Mouse (Mus musculus) embryonic fibroblast, embryonic 13.5 days (primary cell): ENCODE data around the gene Gzf1. TPM values are rescaled to one million over a fixed set of nuclear protein-coding genes. Genes with fewer than 3 reads are reported as not detected.

ENCODE experiments used
- H3K27ac ChIP-seq: 2 replicates; pipeline ENCODE4 v1.5.1; 2012; ENCODE audit warnings: low read length, control low read depth, inconsistent platforms; ENCODE audit not compliant: insufficient read depth
- H3K4me1 ChIP-seq: 2 replicates; pipeline ENCODE4 v1.6.1; 2011; ENCODE audit warnings: low read length; ENCODE audit not compliant: control insufficient read depth, insufficient read depth
- H3K4me3 ChIP-seq: 2 replicates; pipeline ENCODE4 v1.5.1; 2011; ENCODE audit warnings: mild to moderate bottlenecking, control low read depth, low read length; ENCODE audit not compliant: insufficient read depth
- CTCF ChIP-seq: IDR thresholded peaks from 2 replicates; pipeline ENCODE4 v1.5.1; 2011; ENCODE audit warnings: mild to moderate bottlenecking, control low read depth, low read length, moderate library complexity, borderline replicate concordance; ENCODE audit not compliant: insufficient read depth
- POLR2A ChIP-seq: IDR thresholded peaks from 2 replicates; pipeline ENCODE4 v1.6.1; 2011; ENCODE audit warnings: low read depth, mild to moderate bottlenecking, control low read depth, low read length, moderate library complexity
- polyA plus RNA-seq: library from polyadenylated mRNA; stranded (reverse); fragments of >200 nt; gene quantifications from 2 replicates; pipeline ENCODE4 v1.2.4, GENCODE M21; 2011; ENCODE audit warnings: low read depth; ENCODE audit not compliant: missing spikeins, insufficient read length

Gzf1 gene
- polyA plus RNA-seq, 1 experiment: 23.5 TPM

GRCm38 (mm10) chr2:148698571-148698970 lies 17.7 kb downstream of the Gzf1 start:
- TF ChIP-seq CTCF (no peak), POLR2A (no peak)
- H3K4me3 ChIP-seq: no peak overlapping the region
- H3K4me1 ChIP-seq: no peaks in the 10 kb centered on the region
- H3K27ac ChIP-seq: no peak overlapping the region

- no peak overlapping the region for H3K27ac ChIP-seq
- TF ChIP-seq CTCF: no peak
- no peak for TF ChIP-seq POLR2A
Observed at GRCm38 (mm10) chr2:148706409-148707201, 25.8 kb downstream of the Gzf1 start.

GRCm38 (mm10) chr2:148707202-148707530 lies 26.3 kb downstream of the Gzf1 start:
- no peaks in the 10 kb centered on the region for H3K4me1 ChIP-seq
- no peak overlapping the region for H3K4me3 ChIP-seq
- no peak overlapping the region for H3K27ac ChIP-seq
- no peak for TF ChIP-seq CTCF
- TF ChIP-seq POLR2A: no peak

More at GRCm38 (mm10) chr2:148706409-148707201, 25.8 kb downstream of the Gzf1 start:
- no peak overlapping the region for H3K4me3 ChIP-seq
- H3K4me1 ChIP-seq: no peaks in the 10 kb centered on the region

GRCm38 (mm10) chr2:148712326-148712725 lies 31.5 kb downstream of the Gzf1 start:
- H3K4me3 ChIP-seq: no peak overlapping the region
- TF ChIP-seq POLR2A: no peak
- no peak for TF ChIP-seq CTCF
- no peaks in the 10 kb centered on the region for H3K4me1 ChIP-seq
- no peak overlapping the region for H3K27ac ChIP-seq

GRCm38 (mm10) chr2:148717072-148717471 lies 36.2 kb downstream of the Gzf1 start:
- 0 out of 2 replicates have a peak, but pooled peaks cover 2% of the 10 kb centered on the region for H3K4me1 ChIP-seq
- TF ChIP-seq POLR2A (no peak), CTCF (no peak)
- no peak overlapping the region for H3K27ac ChIP-seq
- no peak overlapping the region for H3K4me3 ChIP-seq

- 0 out of 2 replicates have a peak overlapping the region, but pooled peaks have one; percentile 25 for H3K27ac ChIP-seq
- TF ChIP-seq POLR2A (no peak), CTCF (no peak)
- 0 out of 2 replicates have a peak, but pooled peaks cover 2% of the 10 kb centered on the region for H3K4me1 ChIP-seq
- H3K4me3 ChIP-seq: no peak overlapping the region
Observed at GRCm38 (mm10) chr2:148719271-148719995, 38.6 kb downstream of the Gzf1 start.

GRCm38 (mm10) chr2:148731614-148732326 lies 50.9 kb downstream of the Gzf1 start:
- H3K27ac ChIP-seq: no peak overlapping the region
- TF ChIP-seq POLR2A: no peak
- no peak for TF ChIP-seq CTCF
- peak overlapping the region; percentile 80 for H3K4me3 ChIP-seq
- H3K4me1 ChIP-seq: no peaks in the 10 kb centered on the region

GRCm38 (mm10) chr2:148732327-148733000 lies 51.6 kb downstream of the Gzf1 start, which contains the start of gene Napb:
TSS of gene Napb (minus strand) at chr2:148732467.
- Histone ChIP-seq H3K27ac (no peak within 1 kb of the TSS), H3K4me1 (no peaks in the 10 kb centered on the region), H3K4me3 (peak within 1 kb of the TSS; percentile 80)
- peak; percentile 98 for TF ChIP-seq POLR2A
- no peak for TF ChIP-seq CTCF

Other genes starting within 250 kb of the Gzf1 start
- 0.50 and 1.1 TPM in 2 replicates for gene Cd93, start 237.5 kb upstream of the Gzf1 start, polyA plus RNA-seq
- gene Nxt1, start 8.4 kb upstream of the Gzf1 start, polyA plus RNA-seq: 19.8 and 25.5 TPM in 2 replicates
- gene Napb, start 51.4 kb downstream of the Gzf1 start, polyA plus RNA-seq: 2.5 and 2.8 TPM in 2 replicates
- not detected in 2 replicates for gene Cstl1, start 69.3 kb downstream of the Gzf1 start, polyA plus RNA-seq
- gene Cst11, start 90.5 kb downstream of the Gzf1 start, polyA plus RNA-seq: not detected in 2 replicates
- not detected in 2 replicates for gene 8030411F24Rik, start 101.0 kb downstream of the Gzf1 start, polyA plus RNA-seq
- gene Cst12, start 108.3 kb downstream of the Gzf1 start, polyA plus RNA-seq: not detected in 2 replicates
- gene Cst8, start 117.8 kb downstream of the Gzf1 start, polyA plus RNA-seq: not detected in 2 replicates
- not detected in 2 replicates for gene Cst13, start 139.1 kb downstream of the Gzf1 start, polyA plus RNA-seq
- gene Cst9, start 154.1 kb downstream of the Gzf1 start, polyA plus RNA-seq: not detected in 2 replicates
- not detected in 2 replicates for gene 9230104L09Rik, start 184.0 kb downstream of the Gzf1 start, polyA plus RNA-seq
- gene Cst3, start 194.7 kb downstream of the Gzf1 start, polyA plus RNA-seq: 381 and 419 TPM in 2 replicates